Mouse (Mus musculus): ENCODE results near the gene Chmp2a. TPM values are rescaled to one million over a fixed set of nuclear protein-coding genes. Genes with fewer than 3 reads are reported as not detected.

Gene Chmp2a
- polyA plus RNA-seq, 2 experiments, result 151 to 164 TPM

GRCm38 (mm10) chr7:13044254-13044625 lies 9.6 kb upstream of the Chmp2a start:
- TF ChIP-seq POLR2A (IDR thresholded peaks at IDR 0.05; ENCODE audit: borderline replicate concordance, extremely low read depth, insufficient read depth, insufficient read length), result no peak
- WGBS, result 4% methylated on average over 19 of the region's 23 CpGs
- DNase-seq (ENCODE audit: low spot score), result no peak
- Histone ChIP-seq H3K4me3 (replicated peaks; ENCODE audit: low read length) (peak overlapping the region; percentile 45), H3K4me1 (ENCODE audit: control insufficient read depth, insufficient read depth, low read length) (peaks cover 11% of the 10 kb centered on the region), H3K36me3 (ENCODE audit: control insufficient read depth, insufficient read depth, low read length) (no peaks in the 10 kb centered on the region), H3K9ac (ENCODE audit: low read depth, low read length, severe bottlenecking) (peak overlapping the region; percentile 69), H3K27ac (replicated peaks; ENCODE audit: low read depth, low read length) (no peak overlapping the region), H3K4me2 (replicated peaks; ENCODE audit: low read depth, low read length, severe bottlenecking) (peak overlapping the region; percentile 95), H3K27me3 (ENCODE audit: control insufficient read depth, insufficient read depth, low read length) (peaks cover 31% of the 10 kb centered on the region), H3K9me3 (ENCODE audit: control insufficient read depth, low read length) (no peaks in the 10 kb centered on the region)
- ATAC-seq (ENCODE audit: low FRiP score, low read depth), result no peak

- H3K4me3 ChIP-seq (replicated peaks; ENCODE audit: low read length), result peak overlapping the region; percentile 45
- DNase-seq (ENCODE audit: low spot score), result no peak
- peak overlapping the region; percentile 95 for H3K4me2 ChIP-seq (replicated peaks; ENCODE audit: low read depth, low read length, severe bottlenecking)
- no peaks in the 10 kb centered on the region for H3K36me3 ChIP-seq (ENCODE audit: control insufficient read depth, insufficient read depth, low read length)
- peaks cover 15% of the 10 kb centered on the region for H3K4me1 ChIP-seq (ENCODE audit: control insufficient read depth, insufficient read depth, low read length)
- TF ChIP-seq POLR2A (IDR thresholded peaks at IDR 0.05; ENCODE audit: borderline replicate concordance, extremely low read depth, insufficient read depth, insufficient read length), result no peak
- peak overlapping the region; percentile 69 for H3K9ac ChIP-seq (ENCODE audit: low read depth, low read length, severe bottlenecking)
- peaks cover 31% of the 10 kb centered on the region for H3K27me3 ChIP-seq (ENCODE audit: control insufficient read depth, insufficient read depth, low read length)
- 5% methylated on average over 86 of the region's 88 CpGs for WGBS
- no peaks in the 10 kb centered on the region for H3K9me3 ChIP-seq (ENCODE audit: control insufficient read depth, low read length)
- H3K27ac ChIP-seq (replicated peaks; ENCODE audit: low read depth, low read length), result no peak overlapping the region
- ATAC-seq (ENCODE audit: low FRiP score, low read depth), result peak; percentile 21
Measured at GRCm38 (mm10) chr7:13043445-13044253, 9.0 kb upstream of the Chmp2a start.

- 45% methylated on average over 16 of the region's 16 CpGs for WGBS
- Histone ChIP-seq H3K9me3 (ENCODE audit: control insufficient read depth, low read length) (no peaks in the 10 kb centered on the region), H3K9ac (ENCODE audit: low read depth, low read length, severe bottlenecking) (peak overlapping the region; percentile 69; the same call in 1 of the 2 replicates), H3K4me1 (ENCODE audit: control insufficient read depth, insufficient read depth, low read length) (peaks cover 15% of the 10 kb centered on the region), H3K4me3 (replicated peaks; ENCODE audit: low read length) (peak overlapping the region; percentile 45), H3K36me3 (ENCODE audit: control insufficient read depth, insufficient read depth, low read length) (no peaks in the 10 kb centered on the region), H3K4me2 (replicated peaks; ENCODE audit: low read depth, low read length, severe bottlenecking) (peak overlapping the region; percentile 95), H3K27me3 (ENCODE audit: control insufficient read depth, insufficient read depth, low read length) (peaks cover 31% of the 10 kb centered on the region), H3K27ac (replicated peaks; ENCODE audit: low read depth, low read length) (no peak overlapping the region)
- TF ChIP-seq POLR2A (IDR thresholded peaks at IDR 0.05; ENCODE audit: borderline replicate concordance, extremely low read depth, insufficient read depth, insufficient read length), result no peak
- ATAC-seq (ENCODE audit: low FRiP score, low read depth) (no peak), DNase-seq (ENCODE audit: low spot score) (no peak)
Measured at GRCm38 (mm10) chr7:13043120-13043444, 8.5 kb upstream of the Chmp2a start.

DNA sequence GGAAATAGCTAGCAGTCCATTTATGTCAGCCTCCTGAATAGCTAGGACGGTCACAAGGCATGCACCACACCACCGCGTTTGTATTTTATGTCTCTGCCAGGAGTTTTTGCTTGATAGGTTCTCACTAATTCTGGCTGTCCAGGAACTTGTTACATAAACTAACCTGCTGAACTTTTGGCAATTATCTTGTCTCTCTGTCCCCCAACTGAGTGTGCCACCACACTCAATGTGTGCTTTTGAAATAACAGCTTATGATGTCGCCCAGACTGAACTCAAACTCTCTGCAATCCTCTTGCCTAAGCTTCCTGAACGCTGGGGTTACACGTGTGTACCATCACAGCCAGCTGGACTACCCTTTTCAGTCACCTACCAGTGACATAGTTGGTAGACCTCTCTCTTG lies 7.9 kb upstream of the Chmp2a start:
- Histone ChIP-seq H3K4me1 (ENCODE audit: control insufficient read depth, insufficient read depth, low read length) (peaks cover 15% of the 10 kb centered on the region), H3K4me3 (replicated peaks; ENCODE audit: low read length) (no peak overlapping the region), H3K9me3 (ENCODE audit: control insufficient read depth, low read length) (no peaks in the 10 kb centered on the region), H3K27me3 (ENCODE audit: control insufficient read depth, insufficient read depth, low read length) (peaks cover 31% of the 10 kb centered on the region), H3K4me2 (replicated peaks; ENCODE audit: low read depth, low read length, severe bottlenecking) (no peak overlapping the region), H3K27ac (replicated peaks; ENCODE audit: low read depth, low read length) (no peak overlapping the region), H3K36me3 (ENCODE audit: control insufficient read depth, insufficient read depth, low read length) (no peaks in the 10 kb centered on the region), H3K9ac (ENCODE audit: low read depth, low read length, severe bottlenecking) (no peak overlapping the region)
- no peak for ATAC-seq (ENCODE audit: low FRiP score, low read depth)
- no peak for TF ChIP-seq POLR2A (IDR thresholded peaks at IDR 0.05; ENCODE audit: borderline replicate concordance, extremely low read depth, insufficient read depth, insufficient read length)
- WGBS, result 84% methylated on average over 6 of the region's 6 CpGs
- no peak for DNase-seq (ENCODE audit: low spot score)

DNA sequence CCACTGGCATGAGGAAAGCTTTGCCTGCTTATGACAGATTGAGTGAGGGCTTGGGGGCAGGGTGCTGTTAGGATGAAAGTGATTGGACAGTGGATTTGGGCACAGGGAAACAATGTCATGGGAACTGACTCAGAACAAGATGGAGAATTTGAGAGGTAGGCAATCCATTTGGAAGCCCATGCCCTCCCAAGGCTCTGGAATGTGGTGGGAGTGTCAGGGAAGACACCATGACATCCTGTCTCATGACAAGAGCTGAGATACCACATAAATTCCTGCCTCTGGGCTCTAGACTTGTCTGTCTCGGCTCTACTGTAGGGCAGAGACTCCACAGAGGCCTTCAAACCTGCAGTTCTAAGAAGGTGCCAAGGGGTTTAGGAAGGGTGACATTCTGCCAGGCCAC lies 6.6 kb upstream of the Chmp2a start:
- H3K27ac ChIP-seq (replicated peaks; ENCODE audit: low read depth, low read length), result no peak overlapping the region
- H3K4me2 ChIP-seq (replicated peaks; ENCODE audit: low read depth, low read length, severe bottlenecking), result no peak overlapping the region
- H3K4me1 ChIP-seq (ENCODE audit: control insufficient read depth, insufficient read depth, low read length), result peaks cover 23% of the 10 kb centered on the region
- H3K27me3 ChIP-seq (ENCODE audit: control insufficient read depth, insufficient read depth, low read length), result peaks cover 31% of the 10 kb centered on the region
- no peaks in the 10 kb centered on the region for H3K9me3 ChIP-seq (ENCODE audit: control insufficient read depth, low read length)
- TF ChIP-seq POLR2A (IDR thresholded peaks at IDR 0.05; ENCODE audit: borderline replicate concordance, extremely low read depth, insufficient read depth, insufficient read length), result no peak
- 75% methylated on average over 1 of the region's 1 CpGs for WGBS
- DNase-seq (ENCODE audit: low spot score) (no peak), ATAC-seq (ENCODE audit: low FRiP score, low read depth) (no peak)
- H3K36me3 ChIP-seq (ENCODE audit: control insufficient read depth, insufficient read depth, low read length), result peaks cover 4% of the 10 kb centered on the region
- no peak overlapping the region for H3K9ac ChIP-seq (ENCODE audit: low read depth, low read length, severe bottlenecking)
- no peak overlapping the region for H3K4me3 ChIP-seq (replicated peaks; ENCODE audit: low read length)

All from limb, embryonic 14.5 days (tissue).